Mouse (Mus musculus): ENCODE measurements around the gene Mboat1. TPM values are rescaled to one million over a fixed set of nuclear protein-coding genes. Genes with fewer than 3 reads are reported as not detected.

Gene Mboat1
- polyA plus RNA-seq, 2 experiments = 5.7 to 13.3 TPM

DNA sequence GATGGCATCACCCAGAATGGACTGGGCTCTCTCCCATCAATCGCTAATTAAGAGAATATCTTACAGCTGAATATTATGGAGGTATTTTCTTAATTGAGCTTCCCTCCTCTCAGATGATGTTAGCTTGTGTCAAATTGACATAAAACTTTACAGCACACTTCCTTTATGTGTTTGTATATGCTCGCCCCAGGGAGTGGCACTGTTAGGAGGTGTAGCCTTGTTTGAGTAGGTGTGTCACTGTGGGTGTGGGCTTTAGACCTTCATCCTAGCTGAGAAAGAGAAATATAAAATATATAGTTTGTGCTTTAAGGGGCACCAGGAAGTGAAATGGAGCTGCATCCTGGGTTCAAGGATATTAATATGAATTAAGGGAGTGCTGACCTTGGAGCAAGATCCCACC, 66.7 kb downstream of the Mboat1 start:
- no peak for TF ChIP-seq POLR2A (IDR thresholded peaks at IDR 0.05; ENCODE audit: borderline replicate concordance, extremely low read depth, insufficient read depth, insufficient read length)
- Histone ChIP-seq H3K4me1 (ENCODE audit: control insufficient read depth, insufficient read depth, low read length) (no peaks in the 10 kb centered on the region), H3K27ac (replicated peaks; ENCODE audit: low read depth, low read length) (no peak overlapping the region), H3K4me3 (replicated peaks; ENCODE audit: low read length) (no peak overlapping the region), H3K27me3 (ENCODE audit: control insufficient read depth, insufficient read depth, low read length) (no peaks in the 10 kb centered on the region), H3K4me2 (replicated peaks; ENCODE audit: low read depth, low read length, severe bottlenecking) (no peak overlapping the region), H3K9me3 (ENCODE audit: control insufficient read depth, low read length) (no peaks in the 10 kb centered on the region), H3K9ac (ENCODE audit: low read depth, low read length, severe bottlenecking) (no peak overlapping the region), H3K36me3 (ENCODE audit: control insufficient read depth, insufficient read depth, low read length) (no peaks in the 10 kb centered on the region)
- ATAC-seq (ENCODE audit: low FRiP score, low read depth) = no peak
- 73% methylated on average over 2 of the region's 2 CpGs for WGBS
- DNase-seq (ENCODE audit: low spot score) = no peak

GRCm38 (mm10) chr13:30208176-30208575, 71.9 kb downstream of the Mboat1 start:
- no peak overlapping the region for H3K27ac ChIP-seq (replicated peaks; ENCODE audit: low read depth, low read length)
- TF ChIP-seq POLR2A (IDR thresholded peaks at IDR 0.05; ENCODE audit: borderline replicate concordance, extremely low read depth, insufficient read depth, insufficient read length) = no peak
- ATAC-seq (ENCODE audit: low FRiP score, low read depth) = no peak
- H3K9me3 ChIP-seq (ENCODE audit: control insufficient read depth, low read length) = no peaks in the 10 kb centered on the region
- no peaks in the 10 kb centered on the region for H3K36me3 ChIP-seq (ENCODE audit: control insufficient read depth, insufficient read depth, low read length)
- H3K4me1 ChIP-seq (ENCODE audit: control insufficient read depth, insufficient read depth, low read length) = no peaks in the 10 kb centered on the region
- WGBS = 54% methylated on average over 1 of the region's 1 CpGs
- H3K27me3 ChIP-seq (ENCODE audit: control insufficient read depth, insufficient read depth, low read length) = no peaks in the 10 kb centered on the region
- no peak overlapping the region for H3K9ac ChIP-seq (ENCODE audit: low read depth, low read length, severe bottlenecking)
- no peak overlapping the region for H3K4me3 ChIP-seq (replicated peaks; ENCODE audit: low read length)
- no peak for DNase-seq (ENCODE audit: low spot score)
- no peak overlapping the region for H3K4me2 ChIP-seq (replicated peaks; ENCODE audit: low read depth, low read length, severe bottlenecking)

DNA sequence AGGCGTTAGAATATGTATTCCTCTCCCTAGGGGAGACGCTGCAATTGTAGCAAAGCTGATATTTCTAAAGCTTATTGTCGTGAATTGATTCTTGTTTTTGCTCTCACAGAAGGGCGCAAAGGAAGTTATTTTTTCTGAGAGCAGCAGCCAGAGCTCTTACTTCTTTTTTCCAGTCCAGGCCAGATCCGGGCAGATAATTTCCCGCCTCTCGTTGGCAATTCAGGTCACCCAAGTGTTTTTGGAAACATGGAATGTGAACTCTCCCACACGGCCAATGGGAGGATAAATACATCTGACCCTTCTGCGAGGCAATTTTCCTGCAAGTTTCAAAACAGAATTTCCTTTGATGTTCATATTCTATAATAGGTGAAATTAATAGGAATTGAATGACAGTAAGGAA, 77.0 kb downstream of the Mboat1 start:
- ATAC-seq (ENCODE audit: low FRiP score, low read depth) (no peak), DNase-seq (ENCODE audit: low spot score) (no peak)
- no peak overlapping the region for H3K4me2 ChIP-seq (replicated peaks; ENCODE audit: low read depth, low read length, severe bottlenecking)
- H3K27ac ChIP-seq (replicated peaks; ENCODE audit: low read depth, low read length) = no peak overlapping the region
- no peaks in the 10 kb centered on the region for H3K27me3 ChIP-seq (ENCODE audit: control insufficient read depth, insufficient read depth, low read length)
- WGBS = 75% methylated on average over 9 of the region's 9 CpGs
- no peak for TF ChIP-seq POLR2A (IDR thresholded peaks at IDR 0.05; ENCODE audit: borderline replicate concordance, extremely low read depth, insufficient read depth, insufficient read length)
- no peaks in the 10 kb centered on the region for H3K9me3 ChIP-seq (ENCODE audit: control insufficient read depth, low read length)
- no peaks in the 10 kb centered on the region for H3K4me1 ChIP-seq (ENCODE audit: control insufficient read depth, insufficient read depth, low read length)
- H3K9ac ChIP-seq (ENCODE audit: low read depth, low read length, severe bottlenecking) = no peak overlapping the region
- H3K36me3 ChIP-seq (ENCODE audit: control insufficient read depth, insufficient read depth, low read length) = no peaks in the 10 kb centered on the region
- no peak overlapping the region for H3K4me3 ChIP-seq (replicated peaks; ENCODE audit: low read length)

DNA sequence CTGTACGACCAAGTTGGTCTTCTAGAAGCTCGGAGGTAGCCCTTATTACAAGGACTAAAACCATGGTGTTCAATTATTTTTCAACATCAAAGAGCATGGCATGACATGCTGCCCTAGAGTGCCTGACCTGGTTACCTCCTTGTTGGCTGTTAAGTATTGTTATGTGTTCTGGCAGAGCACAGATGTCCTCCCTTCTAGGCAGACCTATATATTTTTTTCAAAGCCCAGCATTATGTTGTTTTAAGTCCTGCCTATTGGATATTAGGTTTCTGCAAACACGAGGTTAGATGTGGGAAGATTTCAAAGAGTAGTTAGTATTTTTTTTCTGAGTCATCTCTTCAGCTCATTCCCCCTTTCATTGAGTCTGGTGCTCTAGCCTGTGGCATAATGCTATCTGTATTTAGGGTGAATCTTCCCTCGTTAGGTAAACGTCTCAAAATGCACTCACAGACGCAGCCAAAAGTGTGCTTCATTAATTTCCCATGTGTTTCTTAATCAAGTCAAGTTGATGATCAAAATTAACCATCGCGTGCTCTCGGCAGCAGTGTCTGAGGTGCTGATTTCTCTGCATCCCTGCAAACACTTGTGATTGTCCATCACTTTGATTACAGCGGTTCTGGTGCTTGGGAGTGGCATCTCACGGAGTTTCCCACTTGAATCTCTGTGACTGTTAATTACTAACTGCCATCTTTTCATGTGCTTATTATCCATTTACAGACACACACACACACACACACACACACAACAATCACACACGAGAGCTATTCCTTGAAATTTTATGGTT, 81.5 kb downstream of the Mboat1 start:
- no peak for ATAC-seq (ENCODE audit: low FRiP score, low read depth)
- H3K9me3 ChIP-seq (ENCODE audit: control insufficient read depth, low read length) = no peaks in the 10 kb centered on the region
- H3K4me3 ChIP-seq (replicated peaks; ENCODE audit: low read length) = no peak overlapping the region
- no peak overlapping the region for H3K27ac ChIP-seq (replicated peaks; ENCODE audit: low read depth, low read length)
- peaks cover 3% of the 10 kb centered on the region; the same call in 1 of the 2 replicates for H3K4me1 ChIP-seq (ENCODE audit: control insufficient read depth, insufficient read depth, low read length)
- H3K36me3 ChIP-seq (ENCODE audit: control insufficient read depth, insufficient read depth, low read length) = no peaks in the 10 kb centered on the region
- H3K27me3 ChIP-seq (ENCODE audit: control insufficient read depth, insufficient read depth, low read length) = no peaks in the 10 kb centered on the region
- 74% methylated on average over 12 of the region's 12 CpGs for WGBS
- no peak for TF ChIP-seq POLR2A (IDR thresholded peaks at IDR 0.05; ENCODE audit: borderline replicate concordance, extremely low read depth, insufficient read depth, insufficient read length)
- H3K9ac ChIP-seq (ENCODE audit: low read depth, low read length, severe bottlenecking) = no peak overlapping the region
- no peak overlapping the region for H3K4me2 ChIP-seq (replicated peaks; ENCODE audit: low read depth, low read length, severe bottlenecking)
- DNase-seq (ENCODE audit: low spot score) = no peak

DNA sequence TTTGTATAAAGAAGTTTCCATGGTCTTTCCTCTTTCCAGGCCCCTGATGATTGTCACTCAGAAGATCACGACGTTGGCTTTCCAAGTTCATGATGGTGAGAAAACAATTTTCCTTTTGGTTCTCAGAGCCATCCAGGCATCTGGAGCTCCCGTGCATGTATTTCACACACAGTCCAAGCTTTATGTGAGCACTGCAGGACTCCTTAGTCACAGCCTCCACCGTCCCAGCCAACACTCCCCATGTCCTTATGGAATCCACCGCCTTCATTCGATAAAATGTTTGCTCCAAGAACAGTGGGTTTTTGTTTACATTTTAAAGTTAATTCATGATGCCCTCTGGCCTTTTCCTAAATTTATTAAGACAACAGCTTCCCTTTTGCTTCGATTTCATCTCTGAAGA, 83.3 kb downstream of the Mboat1 start:
- no peak overlapping the region for H3K4me2 ChIP-seq (replicated peaks; ENCODE audit: low read depth, low read length, severe bottlenecking)
- no peak for DNase-seq (ENCODE audit: low spot score)
- no peak for ATAC-seq (ENCODE audit: low FRiP score, low read depth)
- H3K27ac ChIP-seq (replicated peaks; ENCODE audit: low read depth, low read length) = no peak overlapping the region
- no peak for TF ChIP-seq POLR2A (IDR thresholded peaks at IDR 0.05; ENCODE audit: borderline replicate concordance, extremely low read depth, insufficient read depth, insufficient read length)
- no peak overlapping the region for H3K9ac ChIP-seq (ENCODE audit: low read depth, low read length, severe bottlenecking)
- H3K27me3 ChIP-seq (ENCODE audit: control insufficient read depth, insufficient read depth, low read length) = no peaks in the 10 kb centered on the region
- no peak overlapping the region for H3K4me3 ChIP-seq (replicated peaks; ENCODE audit: low read length)
- peaks cover 3% of the 10 kb centered on the region; the same call in 1 of the 2 replicates for H3K4me1 ChIP-seq (ENCODE audit: control insufficient read depth, insufficient read depth, low read length)
- no peaks in the 10 kb centered on the region for H3K9me3 ChIP-seq (ENCODE audit: control insufficient read depth, low read length)
- H3K36me3 ChIP-seq (ENCODE audit: control insufficient read depth, insufficient read depth, low read length) = no peaks in the 10 kb centered on the region; the same call in 1 of the 2 replicates
- 50% methylated on average over 7 of the region's 7 CpGs for WGBS

Measured in limb, embryonic 14.5 days (tissue).